Mouse (Mus musculus) stomach, embryonic 14.5 days (tissue): ENCODE data around the gene Ica1l. TPM values are rescaled to one million over a fixed set of nuclear protein-coding genes. Genes with fewer than 3 reads are reported as not detected.

Source experiments
- ATAC-seq: fragments of 200-750 bp; cut with Nextera tagmentation; 2 replicates; pipeline ENCODE4 v1.8.0; 2017; ENCODE audit warnings: low read depth, moderate TSS enrichment; ENCODE audit not compliant: insufficient number of reproducible peaks, insufficient read depth, low FRiP score
- H3K27ac ChIP-seq: fragments of 300-500 bp; sonication (generic); 2 replicates; pipeline ENCODE4 v1.5.1; 2014; ENCODE audit warnings: mild to moderate bottlenecking, low read length, moderate library complexity, mixed read lengths
- H3K27me3 ChIP-seq: fragments of 300-500 bp; sonication (generic); 2 replicates; pipeline ENCODE4 v1.6.1; 2014; ENCODE audit warnings: low read length, control low read depth, mixed read lengths; ENCODE audit not compliant: control insufficient read depth, insufficient read depth
- H3K36me3 ChIP-seq: fragments of 300-500 bp; sonication (generic); 2 replicates; pipeline ENCODE4 v1.6.1; 2014; ENCODE audit warnings: mild to moderate bottlenecking, control low read depth, low read length, moderate library complexity, mixed read lengths; ENCODE audit not compliant: control insufficient read depth, insufficient read depth
- H3K4me1 ChIP-seq: fragments of 300-500 bp; sonication (generic); 2 replicates; pipeline ENCODE4 v1.6.1; 2014; ENCODE audit warnings: low read length, control low read depth, mixed read lengths; ENCODE audit not compliant: control insufficient read depth, insufficient read depth
- H3K4me2 ChIP-seq: fragments of 300-500 bp; sonication (generic); replicated peaks from 2 replicates; pipeline ENCODE4 v1.6.1; 2014; ENCODE audit warnings: low read depth, low read length, control low read depth
- H3K4me3 ChIP-seq: fragments of 300-500 bp; sonication (generic); 2 replicates; pipeline ENCODE4 v1.5.1; 2014; ENCODE audit warnings: low read depth, low read length, control low read depth
- H3K9ac ChIP-seq: fragments of 300-500 bp; sonication (generic); replicated peaks from 2 replicates; pipeline ENCODE4 v1.6.1; 2014; ENCODE audit warnings: low read depth, mild to moderate bottlenecking, control low read depth, low read length, moderate library complexity, mixed read lengths
- H3K9me3 ChIP-seq: fragments of 300-500 bp; sonication (generic); 2 replicates; pipeline ENCODE4 v1.6.1; 2016; ENCODE audit warnings: low read depth, low read length, control low read depth; ENCODE audit not compliant: control insufficient read depth
- WGBS: fragments of 180-500 bp; shearing (Covaris S2); extraction: QIAGEN DNeasy Blood & Tissue Kit; methylation state at CpG from one replicate; pipeline ENCODE4 v1.1.7; 2014; 5-methylcytosine and 5-hydroxymethylcytosine counted together
- polyA plus RNA-seq: library from polyadenylated mRNA; unstranded; fragments of >200 nt; fragmentation: Nextera tagmentation; extraction: Ambion mirVana; gene quantifications from 2 replicates; pipeline ENCODE4 v1.2.1, GENCODE M21; 2014

Ica1l gene
- polyA plus RNA-seq, 1 experiment from 2014 or later, result 1.4 TPM

DNA sequence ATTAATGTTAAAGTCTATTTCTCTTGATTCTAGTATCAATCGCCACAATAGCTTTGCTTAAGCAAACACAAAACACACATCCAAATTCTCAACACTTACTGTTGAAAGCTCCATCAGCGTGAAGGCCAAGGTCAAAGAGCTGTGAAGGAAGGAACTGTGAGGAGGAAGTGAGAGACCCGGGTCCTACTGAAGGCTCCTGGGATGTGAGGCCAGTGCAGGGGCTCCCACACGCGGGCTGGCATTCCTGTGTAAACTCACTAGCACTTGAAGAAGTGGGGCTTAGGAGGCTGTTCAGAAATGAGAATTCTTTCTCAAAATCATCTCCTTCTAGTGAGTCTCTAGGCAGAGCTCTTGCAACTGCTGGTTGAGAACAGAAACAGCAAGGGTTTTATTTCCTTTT, 45.6 kb downstream of the Ica1l start:
- no peak for ATAC-seq
- 39% methylated on average over 5 of the region's 5 CpGs for WGBS

DNA sequence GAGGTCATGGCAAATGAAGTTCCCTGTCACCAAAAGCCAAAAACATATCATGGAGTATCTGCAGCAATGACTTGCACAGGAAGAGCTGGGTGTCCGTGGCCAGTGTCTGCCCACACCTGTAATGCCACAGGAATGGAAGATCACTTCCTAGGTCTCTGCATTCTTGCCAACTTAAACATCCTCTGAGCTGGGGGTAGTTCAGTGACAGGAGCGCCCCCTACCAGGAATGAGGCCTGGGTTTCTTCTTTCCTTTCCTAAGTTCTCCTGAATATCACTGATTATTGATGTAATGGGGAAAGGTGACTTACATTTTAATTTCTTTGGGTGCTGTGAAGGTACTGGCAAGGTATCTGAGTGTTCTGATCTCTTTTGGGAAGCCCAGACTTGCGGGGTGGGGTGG, 47.3 kb downstream of the Ica1l start:
- ATAC-seq, result no peak
- H3K4me1 ChIP-seq, result no peaks in the 10 kb centered on the region
- no peak overlapping the region for H3K4me3 ChIP-seq
- whole genome bisulfite sequencing, result 51% methylated on average over 3 of the region's 3 CpGs
- H3K27ac ChIP-seq, result no peak overlapping the region
- no peak overlapping the region for H3K4me2 ChIP-seq
- no peak overlapping the region for H3K9ac ChIP-seq
- no peaks in the 10 kb centered on the region for H3K9me3 ChIP-seq
- H3K27me3 ChIP-seq, result no peaks in the 10 kb centered on the region
- 0 out of 2 replicates have a peak, but pooled peaks cover 3% of the 10 kb centered on the region for H3K36me3 ChIP-seq

More for the DNA sequence above, 45.6 kb downstream of the Ica1l start:
- no peaks in the 10 kb centered on the region for H3K36me3 ChIP-seq
- H3K4me3 ChIP-seq, result no peak overlapping the region
- no peak overlapping the region for H3K4me2 ChIP-seq
- no peaks in the 10 kb centered on the region for H3K9me3 ChIP-seq
- no peak overlapping the region for H3K9ac ChIP-seq
- no peak overlapping the region for H3K27ac ChIP-seq
- H3K27me3 ChIP-seq, result no peaks in the 10 kb centered on the region
- no peaks in the 10 kb centered on the region for H3K4me1 ChIP-seq

GRCm38 (mm10) chr1:59987399-59988040, 55.5 kb downstream of the Ica1l start:
- Histone ChIP-seq H3K36me3 (0 out of 2 replicates have a peak, but pooled peaks cover 3% of the 10 kb centered on the region), H3K4me2 (no peak overlapping the region), H3K4me1 (no peaks in the 10 kb centered on the region), H3K27ac (no peak overlapping the region), H3K27me3 (no peaks in the 10 kb centered on the region), H3K9ac (no peak overlapping the region), H3K4me3 (no peak overlapping the region), H3K9me3 (no peaks in the 10 kb centered on the region)
- 91% methylated on average over 3 of the region's 3 CpGs for WGBS
- ATAC-seq, result no peak

DNA sequence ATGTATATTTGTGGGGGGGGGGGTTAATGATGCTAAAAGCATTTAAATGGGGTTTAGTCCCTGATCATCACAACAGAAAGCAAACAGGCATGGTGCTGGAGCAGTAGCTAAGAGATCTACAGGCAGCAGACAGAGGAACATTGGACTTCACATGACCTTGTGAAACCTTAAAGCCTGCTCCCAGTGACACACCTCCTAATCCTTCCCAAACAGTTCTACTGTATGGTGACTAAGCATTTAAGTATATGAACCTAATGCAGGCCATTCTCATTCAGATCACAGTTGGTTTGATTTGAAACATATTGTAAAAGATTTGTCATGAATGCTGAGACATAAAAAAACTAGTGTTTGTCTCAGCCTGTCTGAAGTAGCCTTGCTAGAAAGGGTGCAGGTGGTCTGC, 56.4 kb downstream of the Ica1l start:
- Histone ChIP-seq H3K36me3 (peaks cover 4% of the 10 kb centered on the region; the same call in 1 of the 2 replicates), H3K9me3 (no peaks in the 10 kb centered on the region), H3K9ac (no peak overlapping the region), H3K4me1 (no peaks in the 10 kb centered on the region), H3K27me3 (no peaks in the 10 kb centered on the region), H3K4me2 (no peak overlapping the region), H3K4me3 (no peak overlapping the region), H3K27ac (no peak overlapping the region)
- ATAC-seq, result no peak

GRCm38 (mm10) chr1:59967291-59967690, 75.7 kb downstream of the Ica1l start:
- WGBS, result 92% methylated on average over 4 of the region's 4 CpGs
- Histone ChIP-seq H3K27ac (no peak overlapping the region), H3K27me3 (no peaks in the 10 kb centered on the region), H3K9ac (no peak overlapping the region), H3K4me1 (no peaks in the 10 kb centered on the region), H3K4me2 (no peak overlapping the region), H3K4me3 (no peak overlapping the region), H3K9me3 (no peaks in the 10 kb centered on the region), H3K36me3 (peaks cover 7% of the 10 kb centered on the region)
- no peak for ATAC-seq

DNA sequence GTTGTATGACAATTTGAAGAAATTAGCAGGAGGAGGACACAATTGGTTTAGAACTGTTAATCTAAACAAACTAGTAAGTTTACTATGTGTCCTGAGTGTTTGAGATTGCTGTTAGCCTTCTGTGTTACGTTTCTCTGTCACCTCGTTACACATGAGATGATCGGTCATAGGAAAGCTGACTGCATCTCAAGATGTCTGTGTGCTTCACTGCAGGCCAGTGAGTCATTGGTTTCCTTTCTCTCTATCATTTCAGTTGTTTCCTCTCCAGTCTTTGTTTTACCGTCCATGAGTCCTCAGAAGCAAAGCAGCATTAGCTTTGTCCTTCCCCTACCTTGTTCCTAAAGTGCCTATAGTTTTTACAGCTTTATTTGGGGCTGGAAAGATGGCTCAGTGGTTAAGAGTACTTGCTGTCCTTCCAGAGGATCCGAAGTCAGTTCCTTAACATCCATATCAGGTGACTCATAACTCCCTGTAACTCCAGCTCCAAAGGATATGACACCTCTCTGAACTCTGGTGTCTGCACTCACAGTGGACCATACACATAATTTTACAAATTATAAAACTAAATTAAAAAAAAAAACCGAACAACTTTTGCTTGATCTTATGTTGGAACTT, 76.7 kb downstream of the Ica1l start:
- Histone ChIP-seq H3K9me3 (no peaks in the 10 kb centered on the region), H3K4me3 (no peak overlapping the region), H3K27ac (no peak overlapping the region), H3K27me3 (no peaks in the 10 kb centered on the region), H3K9ac (no peak overlapping the region), H3K4me1 (no peaks in the 10 kb centered on the region), H3K4me2 (no peak overlapping the region), H3K36me3 (peaks cover 7% of the 10 kb centered on the region)
- 76% methylated on average over 6 of the region's 6 CpGs for WGBS
- no peak for ATAC-seq

GRCm38 (mm10) chr1:59959941-59960340, 83.0 kb downstream of the Ica1l start:
- Histone ChIP-seq H3K9ac (no peak overlapping the region), H3K4me3 (no peak overlapping the region), H3K27me3 (no peaks in the 10 kb centered on the region), H3K4me2 (no peak overlapping the region), H3K9me3 (no peaks in the 10 kb centered on the region), H3K27ac (no peak overlapping the region), H3K36me3 (no peaks in the 10 kb centered on the region; the same call in 1 of the 2 replicates), H3K4me1 (no peaks in the 10 kb centered on the region)
- WGBS, result 78% methylated on average over 1 of the region's 1 CpGs
- no peak for ATAC-seq

GRCm38 (mm10) chr1:59957206-59957605, 85.8 kb downstream of the Ica1l start:
- WGBS, result 75% methylated on average over 3 of the region's 3 CpGs
- no peak overlapping the region for H3K4me2 ChIP-seq
- H3K9ac ChIP-seq, result no peak overlapping the region
- H3K27me3 ChIP-seq, result no peaks in the 10 kb centered on the region
- no peak overlapping the region for H3K4me3 ChIP-seq
- H3K36me3 ChIP-seq, result no peaks in the 10 kb centered on the region
- ATAC-seq, result no peak
- H3K27ac ChIP-seq, result no peak overlapping the region
- H3K4me1 ChIP-seq, result no peaks in the 10 kb centered on the region
- no peaks in the 10 kb centered on the region for H3K9me3 ChIP-seq

- Histone ChIP-seq H3K27ac (no peak overlapping the region), H3K9me3 (no peaks in the 10 kb centered on the region), H3K4me2 (no peak overlapping the region), H3K36me3 (no peaks in the 10 kb centered on the region), H3K27me3 (no peaks in the 10 kb centered on the region), H3K4me3 (no peak overlapping the region), H3K9ac (no peak overlapping the region), H3K4me1 (0 out of 2 replicates have a peak, but pooled peaks cover 3% of the 10 kb centered on the region)
- WGBS, result 99% methylated on average over 4 of the region's 4 CpGs
- ATAC-seq, result no peak
These were observed 95.5 kb downstream of the Ica1l start for GRCm38 (mm10) chr1:59947509-59947908.
